Mouse (Mus musculus): ENCODE data around the gene Iqschfp. TPM values are rescaled to one million over a fixed set of nuclear protein-coding genes. Genes with fewer than 3 reads are reported as not detected.

The Iqschfp gene
- polyA plus RNA-seq, 1 experiment from 2014 or later, result not detected

GRCm38 (mm10) chr3:68493586-68494295 is 601.7 kb downstream of the Iqschfp start:
- H3K27ac ChIP-seq (ENCODE audit: low read length), result no peak overlapping the region
- no peaks in the 10 kb centered on the region for H3K36me3 ChIP-seq (ENCODE audit: control insufficient read depth, insufficient read depth)
- peak overlapping the region; percentile 65 for H3K4me3 ChIP-seq (ENCODE audit: low read depth, low read length)
- peak overlapping the region; percentile 88 for H3K4me2 ChIP-seq (ENCODE audit: low read depth, low read length)
- H3K9ac ChIP-seq (ENCODE audit: low read depth, low read length), result peak overlapping the region; percentile 40; the same call in 1 of the 2 replicates
- H3K9me3 ChIP-seq (replicated peaks; ENCODE audit: control insufficient read depth, low read length), result no peaks in the 10 kb centered on the region
- peaks cover 20% of the 10 kb centered on the region for H3K4me1 ChIP-seq (ENCODE audit: control insufficient read depth, low read depth, low read length)
- WGBS (ENCODE audit: insufficient replicate concordance), result under 1% methylated on average over 65 of the region's 70 CpGs
- peak; percentile 63 for ATAC-seq (ENCODE audit: low read depth)
- peaks cover 36% of the 10 kb centered on the region for H3K27me3 ChIP-seq (ENCODE audit: control insufficient read depth, insufficient read depth, low read depth, low read length)

- H3K9me3 ChIP-seq (replicated peaks; ENCODE audit: control insufficient read depth, low read length), result no peaks in the 10 kb centered on the region
- no peaks in the 10 kb centered on the region for H3K36me3 ChIP-seq (ENCODE audit: control insufficient read depth, insufficient read depth)
- peak overlapping the region; percentile 65 for H3K4me3 ChIP-seq (ENCODE audit: low read depth, low read length)
- H3K27me3 ChIP-seq (ENCODE audit: control insufficient read depth, insufficient read depth, low read depth, low read length), result peaks cover 36% of the 10 kb centered on the region
- ATAC-seq (ENCODE audit: low read depth), result peak; percentile 2; the same call in 1 of the 2 replicates
- under 1% methylated on average over 63 of the region's 68 CpGs for WGBS (ENCODE audit: insufficient replicate concordance)
- H3K4me1 ChIP-seq (ENCODE audit: control insufficient read depth, low read depth, low read length), result peaks cover 26% of the 10 kb centered on the region
- no peak overlapping the region for H3K27ac ChIP-seq (ENCODE audit: low read length)
- H3K9ac ChIP-seq (ENCODE audit: low read depth, low read length), result peak overlapping the region; percentile 47
- peak overlapping the region; percentile 88 for H3K4me2 ChIP-seq (ENCODE audit: low read depth, low read length)
Measured at GRCm38 (mm10) chr3:68494296-68495095, 602.5 kb downstream of the Iqschfp start.

DNA sequence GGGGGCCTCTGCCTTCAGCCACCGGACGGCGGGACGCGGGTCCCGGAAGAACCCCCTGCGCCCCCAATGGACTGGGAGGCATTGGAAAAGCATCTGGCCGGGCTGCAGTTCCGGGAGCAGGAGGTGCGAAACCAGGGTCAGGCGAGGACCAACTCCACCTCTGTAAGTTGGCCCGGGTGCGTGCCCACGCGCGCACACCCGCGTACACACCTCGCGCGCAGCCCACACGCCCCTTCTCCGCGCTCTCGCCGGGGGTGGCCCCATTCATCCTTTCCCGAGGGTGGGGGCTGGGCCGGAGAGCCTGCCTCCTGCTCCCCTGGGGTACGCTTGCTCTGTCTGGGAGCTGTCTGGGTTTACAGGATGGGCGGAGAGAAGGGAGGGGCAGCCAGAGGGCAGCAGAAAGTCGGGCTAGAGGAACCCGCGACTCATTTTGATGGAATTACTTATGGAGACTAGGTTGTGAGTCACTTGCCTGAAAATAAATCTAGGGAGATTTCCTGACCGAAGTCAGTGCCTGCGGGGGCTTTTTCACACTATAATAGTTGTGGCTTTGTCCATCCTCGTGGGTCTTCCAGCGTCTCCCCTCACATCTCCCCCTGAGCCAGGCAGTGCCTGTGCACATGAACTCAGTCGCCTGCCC is 603.2 kb downstream of the Iqschfp start:
- no peak for ATAC-seq (ENCODE audit: low read depth)
- Histone ChIP-seq H3K4me1 (ENCODE audit: control insufficient read depth, low read depth, low read length) (peaks cover 30% of the 10 kb centered on the region), H3K36me3 (ENCODE audit: control insufficient read depth, insufficient read depth) (no peaks in the 10 kb centered on the region), H3K4me2 (ENCODE audit: low read depth, low read length) (peak overlapping the region; percentile 88), H3K27ac (ENCODE audit: low read length) (no peak overlapping the region), H3K4me3 (ENCODE audit: low read depth, low read length) (peak overlapping the region; percentile 65), H3K9ac (ENCODE audit: low read depth, low read length) (peak overlapping the region; percentile 36; the same call in 1 of the 2 replicates), H3K27me3 (ENCODE audit: control insufficient read depth, insufficient read depth, low read depth, low read length) (peaks cover 36% of the 10 kb centered on the region), H3K9me3 (replicated peaks; ENCODE audit: control insufficient read depth, low read length) (no peaks in the 10 kb centered on the region)
- WGBS (ENCODE audit: insufficient replicate concordance), result under 1% methylated on average over 38 of the region's 38 CpGs

DNA sequence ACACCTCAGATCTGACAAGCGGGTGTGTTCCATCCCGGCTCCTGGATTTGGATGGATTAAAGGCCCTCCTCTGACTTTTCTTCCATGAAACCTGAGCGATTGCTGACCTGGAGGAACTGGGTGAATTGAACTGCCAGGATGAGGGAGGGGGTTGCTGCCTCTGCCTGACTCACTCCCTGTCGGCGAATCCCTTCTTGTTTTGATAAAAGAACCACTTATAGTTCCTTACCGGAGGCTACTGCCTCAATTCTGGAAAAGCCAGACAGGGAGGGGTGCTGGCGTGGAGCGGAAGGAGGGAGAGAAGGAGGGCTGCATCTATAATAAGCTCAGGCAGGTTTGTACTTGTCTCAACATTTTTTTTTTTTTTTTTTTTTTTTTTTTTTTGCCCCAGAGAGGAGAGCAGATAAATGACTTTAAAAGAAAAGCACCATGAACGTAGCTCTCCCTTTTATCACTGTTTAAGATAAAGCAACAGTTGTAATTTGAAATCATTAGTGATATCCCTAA is 603.8 kb downstream of the Iqschfp start:
- Histone ChIP-seq H3K36me3 (ENCODE audit: control insufficient read depth, insufficient read depth) (no peaks in the 10 kb centered on the region), H3K9ac (ENCODE audit: low read depth, low read length) (no peak overlapping the region), H3K27me3 (ENCODE audit: control insufficient read depth, insufficient read depth, low read depth, low read length) (peaks cover 36% of the 10 kb centered on the region), H3K4me2 (ENCODE audit: low read depth, low read length) (peak overlapping the region; percentile 88), H3K4me3 (ENCODE audit: low read depth, low read length) (peak overlapping the region; percentile 65), H3K9me3 (replicated peaks; ENCODE audit: control insufficient read depth, low read length) (no peaks in the 10 kb centered on the region), H3K4me1 (ENCODE audit: control insufficient read depth, low read depth, low read length) (peaks cover 33% of the 10 kb centered on the region), H3K27ac (ENCODE audit: low read length) (no peak overlapping the region)
- ATAC-seq (ENCODE audit: low read depth), result no peak
- 9% methylated on average over 9 of the region's 9 CpGs for WGBS (ENCODE audit: insufficient replicate concordance)

GRCm38 (mm10) chr3:68496513-68496912 is 604.5 kb downstream of the Iqschfp start:
- H3K27ac ChIP-seq (ENCODE audit: low read length), result no peak overlapping the region
- whole genome bisulfite sequencing (ENCODE audit: insufficient replicate concordance), result 16% methylated on average over 6 of the region's 6 CpGs
- H3K4me2 ChIP-seq (ENCODE audit: low read depth, low read length), result no peak overlapping the region
- H3K9me3 ChIP-seq (replicated peaks; ENCODE audit: control insufficient read depth, low read length), result no peaks in the 10 kb centered on the region
- H3K27me3 ChIP-seq (ENCODE audit: control insufficient read depth, insufficient read depth, low read depth, low read length), result peaks cover 36% of the 10 kb centered on the region
- H3K4me1 ChIP-seq (ENCODE audit: control insufficient read depth, low read depth, low read length), result peaks cover 33% of the 10 kb centered on the region
- no peak overlapping the region for H3K4me3 ChIP-seq (ENCODE audit: low read depth, low read length)
- ATAC-seq (ENCODE audit: low read depth), result no peak
- no peak overlapping the region for H3K9ac ChIP-seq (ENCODE audit: low read depth, low read length)
- H3K36me3 ChIP-seq (ENCODE audit: control insufficient read depth, insufficient read depth), result no peaks in the 10 kb centered on the region

DNA sequence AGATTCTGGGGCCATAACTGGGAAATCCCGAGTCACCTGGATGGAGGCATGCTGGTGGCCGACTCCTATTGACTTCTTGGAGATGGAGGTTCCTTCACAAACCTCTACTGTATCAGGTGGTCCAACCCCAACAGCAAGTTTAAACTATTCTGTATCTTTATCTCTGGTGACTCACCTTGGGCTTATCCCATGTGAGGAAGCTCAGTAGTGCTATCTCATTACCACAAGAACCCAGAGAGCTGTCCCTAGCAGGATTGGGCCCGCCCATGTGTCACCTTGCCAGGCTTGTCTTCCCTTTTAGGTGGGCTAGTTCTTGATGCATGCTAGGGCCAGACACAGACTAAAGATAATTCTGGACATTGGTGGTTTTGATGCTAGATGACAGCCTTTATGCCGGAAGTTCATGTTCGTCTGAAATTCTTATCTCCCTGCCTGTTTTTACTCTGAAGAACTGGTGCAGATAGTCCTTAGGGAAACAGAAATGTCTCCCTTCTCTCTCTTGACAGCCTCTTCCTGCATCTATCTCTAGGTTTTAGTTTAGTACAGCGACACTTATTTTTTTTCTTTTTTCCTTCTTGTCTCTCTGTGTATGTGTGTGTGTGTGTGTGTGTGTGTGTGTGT is 607.6 kb downstream of the Iqschfp start:
- no peaks in the 10 kb centered on the region for H3K36me3 ChIP-seq (ENCODE audit: control insufficient read depth, insufficient read depth)
- H3K9me3 ChIP-seq (replicated peaks; ENCODE audit: control insufficient read depth, low read length), result no peaks in the 10 kb centered on the region
- H3K27me3 ChIP-seq (ENCODE audit: control insufficient read depth, insufficient read depth, low read depth, low read length), result peaks cover 15% of the 10 kb centered on the region
- 27% methylated on average over 6 of the region's 6 CpGs for WGBS (ENCODE audit: insufficient replicate concordance)
- ATAC-seq (ENCODE audit: low read depth), result peak; percentile 90
- no peak overlapping the region for H3K27ac ChIP-seq (ENCODE audit: low read length)
- peak overlapping the region; percentile 26 for H3K4me2 ChIP-seq (ENCODE audit: low read depth, low read length)
- no peak overlapping the region for H3K4me3 ChIP-seq (ENCODE audit: low read depth, low read length)
- no peak overlapping the region for H3K9ac ChIP-seq (ENCODE audit: low read depth, low read length)
- peaks cover 24% of the 10 kb centered on the region for H3K4me1 ChIP-seq (ENCODE audit: control insufficient read depth, low read depth, low read length)

- H3K9ac ChIP-seq (ENCODE audit: low read depth, low read length), result no peak overlapping the region
- no peaks in the 10 kb centered on the region for H3K9me3 ChIP-seq (replicated peaks; ENCODE audit: control insufficient read depth, low read length)
- 53% methylated on average over 3 of the region's 3 CpGs for whole genome bisulfite sequencing (ENCODE audit: insufficient replicate concordance)
- H3K4me3 ChIP-seq (ENCODE audit: low read depth, low read length), result no peak overlapping the region
- H3K4me2 ChIP-seq (ENCODE audit: low read depth, low read length), result no peak overlapping the region
- no peaks in the 10 kb centered on the region for H3K27me3 ChIP-seq (ENCODE audit: control insufficient read depth, insufficient read depth, low read depth, low read length)
- peaks cover 15% of the 10 kb centered on the region for H3K4me1 ChIP-seq (ENCODE audit: control insufficient read depth, low read depth, low read length)
- no peak for ATAC-seq (ENCODE audit: low read depth)
- no peak overlapping the region for H3K27ac ChIP-seq (ENCODE audit: low read length)
- H3K36me3 ChIP-seq (ENCODE audit: control insufficient read depth, insufficient read depth), result no peaks in the 10 kb centered on the region
Measured at GRCm38 (mm10) chr3:68504838-68505237, 612.8 kb downstream of the Iqschfp start.

DNA sequence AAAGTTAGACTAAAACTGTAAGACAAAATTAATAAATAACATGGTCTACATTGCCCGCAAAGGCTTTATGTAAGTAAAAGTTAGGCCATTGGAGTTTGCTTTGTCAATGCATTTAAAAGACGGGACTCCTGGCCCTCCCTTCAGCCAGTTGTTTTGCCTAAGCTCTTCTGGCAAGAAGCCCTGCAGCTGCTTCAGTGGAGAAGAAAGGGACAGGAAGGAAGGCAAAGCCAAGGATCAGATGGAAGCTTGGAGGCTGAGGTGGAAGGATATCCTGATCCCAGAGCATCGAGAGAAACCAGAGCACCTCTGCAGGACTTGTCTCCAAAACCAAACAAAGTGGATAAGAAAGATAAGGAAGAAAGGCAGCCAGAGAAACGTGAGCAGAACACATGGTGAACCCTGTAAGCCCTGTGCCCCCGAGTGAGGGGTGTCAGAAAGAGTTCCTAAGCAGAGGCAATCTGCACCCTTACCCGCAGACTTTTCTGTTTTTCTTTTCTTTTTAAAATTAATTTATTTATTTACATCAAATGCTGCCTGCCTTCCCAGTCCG is 614.8 kb downstream of the Iqschfp start:
- 37% methylated on average over 7 of the region's 7 CpGs for WGBS (ENCODE audit: insufficient replicate concordance)
- Histone ChIP-seq H3K4me1 (ENCODE audit: control insufficient read depth, low read depth, low read length) (peaks cover 21% of the 10 kb centered on the region), H3K4me3 (ENCODE audit: low read depth, low read length) (no peak overlapping the region), H3K4me2 (ENCODE audit: low read depth, low read length) (no peak overlapping the region), H3K27ac (ENCODE audit: low read length) (no peak overlapping the region), H3K36me3 (ENCODE audit: control insufficient read depth, insufficient read depth) (no peaks in the 10 kb centered on the region), H3K9me3 (replicated peaks; ENCODE audit: control insufficient read depth, low read length) (no peaks in the 10 kb centered on the region), H3K27me3 (ENCODE audit: control insufficient read depth, insufficient read depth, low read depth, low read length) (no peaks in the 10 kb centered on the region), H3K9ac (ENCODE audit: low read depth, low read length) (no peak overlapping the region)
- ATAC-seq (ENCODE audit: low read depth), result no peak
